Mouse (Mus musculus) adrenal gland, adult 2 months (tissue): ENCODE data around the gene Prkag1. TPM values are rescaled to one million over a fixed set of nuclear protein-coding genes. Genes with fewer than 3 reads are reported as not detected.

Experiments used
- DNase-seq: peaks from one replicate; pipeline ENCODE4 v3.0.0; 2021
- polyA plus RNA-seq: library from polyadenylated mRNA; depleted of rRNA; stranded (reverse); fragments of >200 nt; gene quantifications from 2 replicates; pipeline ENCODE4 v1.2.3, GENCODE M21; 2012
- total RNA-seq, 2 experiments: library from RNA; stranded (reverse); gene quantifications; 2 replicates each; pipeline ENCODE4 v1.2.3; 2021

The Prkag1 gene
- total and polyA plus RNA-seq, 3 experiments = 54.9 to 79.8 (median 77.1) TPM

DNA sequence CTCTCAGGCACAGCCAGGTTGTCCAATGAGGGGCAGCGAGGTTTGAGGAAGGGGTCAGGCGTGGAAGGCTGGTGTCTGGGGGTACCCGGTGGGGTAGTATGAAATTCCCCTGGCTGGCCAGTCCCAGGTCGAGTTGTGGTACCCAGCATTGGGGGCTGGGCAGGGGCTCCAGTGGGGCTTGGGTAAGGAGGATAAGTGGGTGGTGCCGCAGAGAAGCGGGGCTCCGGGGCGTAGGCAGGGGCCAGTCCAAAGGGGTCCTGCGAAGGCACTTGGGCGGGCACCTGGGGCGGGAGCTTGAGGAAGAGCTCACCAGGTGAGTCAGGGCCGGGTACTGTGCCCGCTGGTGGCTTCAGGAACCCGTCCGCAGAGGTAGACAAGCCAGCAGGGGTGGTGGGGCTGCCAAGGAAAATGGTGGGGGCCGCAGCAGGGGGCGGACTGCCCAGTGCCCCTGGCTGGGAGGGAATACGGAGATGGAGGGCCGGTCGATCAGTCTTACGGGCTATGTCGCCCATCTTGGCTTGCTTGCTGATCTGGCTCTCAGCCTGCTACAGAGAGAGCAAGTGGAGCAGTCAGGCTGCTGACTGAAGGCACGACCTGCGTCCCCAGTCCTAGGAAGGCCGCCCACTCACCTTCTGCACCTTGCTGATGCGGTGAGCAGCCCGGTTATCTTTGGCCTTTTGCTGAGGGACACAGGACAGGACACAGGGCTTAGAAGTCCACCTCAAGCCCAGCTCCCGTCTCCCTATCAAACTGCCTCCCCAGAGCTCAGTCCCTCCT, 22.0 kb upstream of the Prkag1 start:
- no peak for DNase-seq

DNA sequence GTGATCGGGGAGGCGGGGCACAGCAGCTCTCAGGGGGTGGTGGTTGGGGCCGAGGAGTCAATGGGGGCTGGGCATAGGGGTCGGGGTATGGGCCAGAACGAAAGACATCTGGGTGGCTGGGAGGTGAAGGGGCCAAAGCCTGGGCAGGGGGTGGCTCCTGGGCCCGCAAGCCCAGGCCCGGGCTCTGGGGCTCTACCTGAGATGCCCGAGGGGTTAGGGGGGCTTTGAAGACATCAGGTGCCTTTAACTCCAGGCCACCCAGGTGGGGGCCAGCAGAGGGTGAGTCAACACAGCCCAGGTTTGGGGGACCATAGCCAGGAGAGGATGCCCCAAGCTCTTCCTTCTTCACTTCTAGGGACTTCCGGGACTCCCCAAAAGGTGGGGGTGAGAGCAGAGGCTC, 21.4 kb upstream of the Prkag1 start:
- DNase-seq = no peak

DNA sequence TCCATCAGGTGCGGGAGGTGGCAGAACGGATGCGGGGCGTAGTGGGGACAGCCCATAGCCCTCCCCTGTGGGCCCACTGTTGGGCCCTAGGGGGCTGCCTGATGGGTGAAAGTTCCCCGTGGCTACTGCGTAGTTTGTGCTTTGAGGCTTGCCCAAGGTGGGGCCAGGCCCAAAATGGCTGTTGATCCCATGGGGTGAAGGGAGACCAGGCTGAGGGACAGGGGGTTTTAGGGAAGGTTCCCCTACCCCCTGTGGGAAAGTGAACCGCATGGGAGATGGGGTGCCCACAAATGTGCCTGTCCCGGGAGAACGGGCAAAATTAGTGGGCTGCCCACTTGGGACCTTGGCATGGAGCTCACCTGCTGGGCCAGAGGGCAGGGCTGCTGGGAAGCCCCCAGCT, 20.8 kb upstream of the Prkag1 start:
- no peak for DNase-seq

DNA sequence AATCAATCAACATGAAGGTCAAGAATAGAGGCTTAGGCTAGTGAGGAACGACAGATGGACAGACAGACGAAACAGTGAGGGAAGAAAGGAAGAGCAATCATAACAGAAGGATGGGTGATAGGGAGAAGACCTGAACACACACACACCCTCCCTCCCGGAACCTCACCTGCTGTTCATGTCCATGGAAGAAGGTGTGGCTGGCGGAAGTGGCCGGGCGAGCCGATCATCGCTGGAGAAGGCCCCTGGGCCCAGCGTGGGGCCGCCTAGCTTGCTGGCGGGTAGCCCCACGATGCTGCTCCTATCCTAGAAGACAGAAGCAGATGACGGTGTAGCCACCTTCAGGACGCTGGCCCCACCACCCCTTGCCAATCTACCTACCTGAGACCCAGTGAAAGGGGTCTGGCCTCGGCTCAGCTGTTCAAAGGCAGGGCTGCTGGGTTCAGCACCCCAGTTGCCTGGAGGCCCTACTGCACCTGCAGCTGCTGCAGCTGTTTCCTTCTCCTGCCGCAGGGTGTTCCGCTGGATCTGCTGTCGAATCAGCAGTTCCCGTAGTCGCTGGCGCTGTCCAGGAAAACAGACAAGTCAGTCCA, 20.0 kb upstream of the Prkag1 start:
- DNase-seq = no peak

DNA sequence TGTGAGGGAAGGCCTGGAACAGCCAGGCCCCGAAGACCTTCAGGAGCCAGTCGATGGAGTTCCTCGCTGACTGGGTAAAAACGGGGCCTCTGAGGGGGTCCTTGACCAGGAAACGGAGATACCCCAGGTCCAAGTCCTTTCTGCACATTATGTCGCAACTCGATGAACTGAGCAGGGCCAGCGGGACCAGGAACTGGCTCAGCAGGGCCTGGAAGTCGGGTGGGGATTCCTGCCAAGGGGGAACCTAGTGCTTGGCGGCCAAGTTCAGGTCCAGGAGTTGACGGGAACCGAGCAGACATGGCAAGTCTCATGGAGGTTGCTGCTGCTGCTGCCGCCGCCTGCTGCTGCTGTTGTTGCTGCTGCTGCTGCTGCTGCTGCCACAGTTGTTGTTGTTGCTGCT, 19.3 kb upstream of the Prkag1 start:
- DNase-seq = no peak

DNA sequence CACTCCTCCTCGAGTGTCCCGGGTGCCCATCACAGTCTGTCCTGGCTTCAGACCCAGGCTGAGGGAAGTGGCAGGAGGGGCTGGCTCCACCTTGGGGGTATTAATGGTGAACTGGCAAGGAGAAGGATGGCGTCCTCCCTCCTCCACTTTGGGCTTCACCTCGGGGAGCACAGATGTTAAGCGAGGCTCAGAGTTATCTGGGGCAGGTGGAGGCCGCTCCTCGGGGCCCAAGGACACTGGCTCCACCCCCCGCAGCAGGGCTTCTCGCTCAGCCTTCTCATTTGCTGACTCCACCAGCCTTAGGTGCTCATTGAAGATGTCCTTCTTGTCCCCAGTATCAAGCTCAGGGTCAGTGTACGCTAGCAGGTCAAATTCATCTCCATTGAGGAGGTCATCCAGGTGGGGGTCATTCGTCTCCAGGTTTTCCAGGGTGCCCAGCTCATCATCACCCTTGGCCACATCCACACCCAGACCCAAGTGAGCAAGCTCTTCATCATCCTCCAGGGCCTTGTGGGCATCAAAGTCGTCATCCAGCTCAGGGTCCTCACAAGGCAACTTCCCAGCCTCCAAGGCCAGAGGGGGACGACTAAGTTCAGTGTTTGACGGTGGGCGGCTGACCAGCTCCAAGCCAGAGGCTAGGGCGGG, 18.8 kb upstream of the Prkag1 start:
- peak; percentile 70 for DNase-seq

DNA sequence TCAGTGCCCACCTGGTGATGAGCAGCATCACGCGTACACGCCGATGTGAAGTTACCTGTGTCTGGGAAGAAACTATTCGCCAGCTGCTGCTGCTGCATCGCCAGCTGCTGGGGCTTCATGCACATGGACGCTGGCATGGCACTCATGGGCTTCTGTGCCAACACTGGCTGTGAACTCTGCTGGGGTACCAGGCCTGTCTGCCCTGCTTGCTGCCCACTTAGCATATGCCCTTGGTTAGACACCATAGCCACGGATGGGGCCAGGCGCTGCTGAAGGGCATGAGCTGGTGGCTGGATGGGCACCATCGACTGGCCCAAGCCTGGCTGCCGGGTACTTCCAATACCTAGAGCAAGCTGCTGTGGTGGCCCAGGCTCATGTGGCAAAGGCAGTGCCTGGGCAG, 17.8 kb upstream of the Prkag1 start:
- DNase-seq = no peak

DNA sequence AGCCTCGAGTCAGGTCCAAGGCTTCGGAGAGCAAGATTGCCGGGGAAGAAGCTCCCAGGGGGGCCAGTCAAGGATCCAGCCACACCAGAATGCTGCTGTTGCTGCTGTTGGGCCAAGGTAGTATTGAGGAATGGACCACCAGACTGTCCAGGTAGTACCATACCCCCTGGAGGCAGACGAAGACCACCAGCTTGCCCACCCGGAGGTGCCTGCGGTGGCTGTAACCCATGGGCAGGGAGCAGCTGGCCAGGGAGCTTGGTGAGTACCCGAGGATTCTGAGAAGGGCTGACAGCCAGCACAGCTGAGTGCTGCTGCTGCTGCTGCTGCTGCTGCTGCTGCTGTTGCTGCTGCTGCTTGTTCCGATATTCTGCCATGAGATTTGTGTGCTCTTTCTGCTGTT, 14.8 kb upstream of the Prkag1 start:
- no peak for DNase-seq

DNA sequence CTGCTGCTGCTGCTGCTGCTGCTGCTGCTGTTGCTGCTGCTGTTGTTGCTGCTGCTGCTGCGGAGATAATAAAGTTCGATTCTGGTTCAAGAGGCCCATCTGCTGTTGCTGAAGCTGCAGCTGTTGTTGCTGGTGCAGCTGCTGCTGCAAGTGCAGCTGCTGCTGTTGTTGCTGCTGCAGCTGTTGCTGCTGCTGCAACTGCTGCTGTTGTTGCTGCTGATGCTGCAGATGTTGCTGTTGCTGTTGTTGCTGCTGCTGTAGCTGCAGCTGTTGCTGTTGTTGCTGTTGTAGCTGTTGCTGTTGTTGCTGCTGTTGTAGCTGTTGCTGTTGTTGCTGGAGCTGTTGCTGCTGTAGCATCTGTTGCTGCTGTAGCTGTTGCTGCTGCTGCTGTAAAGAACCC, 13.8 kb upstream of the Prkag1 start:
- DNase-seq = no peak

DNA sequence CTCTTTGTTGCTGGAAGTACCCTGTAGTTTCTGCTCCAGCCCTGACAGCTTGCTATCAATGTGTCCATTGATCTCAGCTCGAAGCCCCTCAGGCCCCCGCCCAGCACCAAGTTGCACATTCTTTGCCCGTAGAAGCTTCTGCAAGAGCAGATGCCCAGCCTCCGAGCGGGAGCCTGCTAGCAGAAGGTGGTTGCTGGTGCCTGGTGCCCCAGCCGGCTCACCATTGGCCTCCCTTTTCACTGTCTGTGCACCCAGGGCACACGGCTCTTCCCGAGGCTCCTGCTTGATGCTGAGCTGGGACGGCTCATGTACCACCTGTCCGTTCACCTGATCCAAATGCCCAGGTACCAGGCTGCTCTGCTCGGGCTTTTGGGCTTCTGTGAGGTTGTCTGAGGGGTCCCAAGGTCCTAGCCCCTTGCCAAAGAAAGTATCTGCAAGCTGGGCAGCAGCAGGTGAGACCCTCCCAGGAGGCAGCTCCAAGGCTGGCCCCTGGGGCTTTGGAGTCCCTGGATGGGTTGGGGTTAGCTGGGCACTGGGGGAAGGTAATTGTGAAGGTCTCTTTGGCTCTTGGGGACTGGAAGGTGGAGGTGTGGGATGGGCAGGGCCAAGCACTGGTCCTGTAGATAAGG, 12.4 kb upstream of the Prkag1 start:
- no peak for DNase-seq

DNA sequence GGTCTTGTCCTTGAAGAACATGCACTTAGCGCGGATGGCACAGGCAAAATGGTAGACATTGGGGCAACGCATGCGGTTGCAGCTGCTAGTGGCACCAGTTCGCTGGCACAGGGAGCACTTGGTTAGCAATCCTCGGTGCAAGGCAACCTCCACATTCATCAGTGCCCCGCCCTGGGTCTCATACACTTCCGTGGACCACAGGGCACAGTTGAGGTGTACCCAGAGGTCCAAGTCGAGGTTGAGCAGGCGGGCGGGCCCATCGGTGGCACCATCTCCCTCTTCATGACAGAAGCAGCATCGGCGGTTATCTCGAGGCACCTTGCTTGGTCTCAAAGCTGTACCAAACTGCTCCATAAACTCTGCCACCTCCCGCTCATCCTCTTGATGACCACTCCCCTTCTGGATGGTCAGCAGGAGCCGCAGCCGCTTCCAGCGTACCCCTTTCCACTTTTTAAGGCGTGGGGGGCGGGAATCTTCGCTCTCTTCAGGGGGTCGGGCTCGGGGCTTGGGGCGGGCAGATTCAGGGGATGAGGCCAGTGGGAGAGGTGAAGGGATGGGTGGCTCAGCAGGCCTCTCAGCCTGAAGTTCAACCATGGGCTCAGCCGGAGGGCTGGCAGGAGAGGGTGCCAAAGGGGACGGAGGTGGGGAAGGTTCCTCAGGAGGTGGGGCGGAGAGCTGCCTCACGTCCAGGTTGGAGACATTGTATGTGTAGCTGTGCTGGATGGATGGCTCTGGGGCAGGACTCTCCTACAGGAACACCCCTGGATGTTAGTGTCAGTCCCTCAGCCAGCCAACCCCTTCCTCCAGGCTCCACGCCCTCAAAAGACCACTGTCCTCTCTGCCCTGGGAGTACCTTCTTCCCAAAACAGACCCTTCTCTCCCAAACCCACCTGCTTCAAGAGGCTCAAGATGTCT, 8.6 kb upstream of the Prkag1 start:
- DNase-seq = no peak

DNA sequence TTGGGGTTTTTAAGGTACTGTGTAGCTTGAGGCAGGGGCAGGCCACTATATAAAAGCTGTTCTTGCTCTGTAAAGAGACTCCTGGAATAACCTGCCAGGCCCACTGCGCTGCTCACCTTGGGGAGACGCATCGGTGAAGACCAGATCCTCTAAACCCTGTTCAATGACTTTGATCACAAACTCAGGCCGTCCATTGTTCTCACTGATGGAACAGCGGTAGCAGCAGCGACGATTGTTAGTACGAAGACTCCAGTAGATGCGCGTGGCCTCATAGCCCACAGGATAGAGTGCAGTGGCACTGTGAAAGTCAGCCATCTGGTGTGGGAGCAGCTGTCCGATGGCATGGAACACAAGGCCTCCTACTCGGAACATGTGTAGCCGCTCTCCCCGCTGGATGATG, 7.8 kb upstream of the Prkag1 start:
- DNase-seq = no peak

DNA sequence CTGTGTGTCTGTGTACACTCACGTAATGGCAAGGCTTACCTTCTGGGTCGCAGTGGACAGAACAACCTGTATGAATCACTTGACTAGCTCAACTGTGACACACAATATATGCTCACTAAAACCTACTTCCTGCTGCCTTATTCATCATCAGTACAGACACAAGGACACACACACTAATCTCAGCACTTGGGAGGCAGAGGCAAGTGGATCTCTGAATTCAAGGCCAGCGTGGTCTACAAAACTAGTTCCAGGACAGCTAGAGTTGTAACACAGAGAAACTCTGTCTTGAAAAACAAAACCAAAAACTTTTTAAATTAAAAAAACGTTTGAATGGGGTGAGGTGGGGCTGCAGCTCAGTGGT, 6.4 kb upstream of the Prkag1 start:
- DNase-seq = no peak

DNA sequence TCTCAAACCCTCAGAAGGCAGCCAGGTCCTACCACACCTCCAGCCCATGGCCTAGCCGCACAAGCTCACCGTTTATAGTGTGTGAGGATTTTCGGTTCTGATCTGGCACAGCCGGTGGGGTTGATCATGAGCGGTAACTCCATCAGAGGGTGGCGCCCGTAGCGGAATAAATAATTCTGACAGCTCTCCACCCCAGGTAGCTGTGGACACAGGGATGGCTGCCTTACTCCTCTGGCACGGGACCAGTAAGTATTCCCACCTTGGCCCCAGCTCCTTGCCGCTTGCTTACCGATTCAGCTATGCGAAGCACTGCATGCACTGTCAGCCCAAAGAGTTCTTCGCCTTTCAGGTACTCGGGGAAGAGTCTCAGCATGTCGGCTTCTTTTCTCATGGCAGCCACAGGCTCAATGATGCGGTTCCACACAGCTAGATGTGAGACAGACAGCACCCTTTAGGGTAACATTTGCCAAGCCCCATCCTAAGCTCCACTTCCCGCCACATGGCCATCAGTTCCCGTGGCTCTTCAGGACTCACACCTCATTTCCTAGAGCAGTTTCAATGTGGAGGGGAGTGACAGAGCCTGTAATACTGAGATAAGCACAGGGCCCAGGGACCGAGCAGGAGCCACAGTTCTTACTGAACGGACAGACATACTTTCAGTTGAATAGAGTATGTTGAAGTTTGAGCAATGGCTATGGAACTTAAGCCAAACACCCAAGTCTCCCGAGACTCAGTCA, 5.9 kb upstream of the Prkag1 start:
- DNase-seq = no peak

DNA sequence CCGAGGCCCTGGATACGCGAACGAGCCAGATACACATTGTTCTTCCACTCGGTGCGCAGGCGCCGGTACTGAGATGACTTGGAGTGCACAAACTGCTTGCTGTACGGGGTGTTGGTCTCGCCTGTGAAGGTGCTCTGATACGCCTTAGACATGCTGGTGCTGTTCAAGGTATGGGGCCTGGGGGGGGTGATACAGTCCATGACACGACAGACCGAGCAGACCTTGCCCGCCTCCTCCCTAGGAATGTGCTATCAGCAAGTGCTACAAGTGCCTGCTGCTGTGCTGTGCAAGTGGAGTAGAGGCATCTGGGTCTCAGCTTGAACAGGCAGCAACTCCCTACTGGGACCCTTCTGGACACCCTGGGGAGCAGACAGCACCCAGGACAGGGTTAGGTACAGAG, 4.0 kb upstream of the Prkag1 start:
- no peak for DNase-seq

DNA sequence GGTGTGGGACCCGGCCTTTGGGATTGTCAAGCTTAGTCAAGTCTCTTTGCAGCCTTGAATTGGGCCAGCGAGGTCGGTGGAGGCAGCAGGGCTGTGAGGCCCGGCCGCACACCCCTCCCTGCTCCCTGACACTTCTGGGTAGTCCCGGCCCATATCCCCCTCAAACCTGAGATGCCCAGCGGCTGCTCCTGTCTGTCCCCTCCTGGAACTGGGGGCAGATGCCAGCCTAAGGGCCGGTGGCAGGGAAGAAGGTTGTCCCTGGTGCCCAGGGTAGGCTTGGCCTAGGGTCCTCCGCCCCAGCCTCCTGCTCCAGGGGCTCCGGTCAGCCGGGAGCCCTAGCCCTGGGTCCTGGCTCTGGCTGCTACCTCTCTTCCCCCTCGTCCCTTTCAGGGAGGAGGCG, 2.7 kb upstream of the Prkag1 start:
- DNase-seq = no peak

DNA sequence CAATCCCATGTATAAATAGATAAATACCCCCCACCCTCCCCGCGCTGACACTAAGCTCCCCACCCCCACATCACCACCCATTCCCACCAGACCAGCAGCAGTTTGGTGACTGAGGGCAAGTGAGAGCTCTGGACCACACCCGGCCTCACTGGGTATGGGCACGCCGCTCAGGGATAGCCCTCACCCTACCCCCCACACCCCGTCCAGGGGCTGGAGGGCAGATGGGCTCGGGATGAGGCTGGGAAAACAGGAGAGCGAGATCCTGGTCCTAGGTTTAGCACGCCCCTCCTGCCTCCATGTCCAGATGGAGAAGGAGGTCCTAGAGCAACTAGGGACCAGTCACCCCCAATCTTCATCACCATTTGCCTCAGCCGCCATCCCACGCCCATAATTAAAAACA, 2.0 kb upstream of the Prkag1 start:
- no peak for DNase-seq

DNA sequence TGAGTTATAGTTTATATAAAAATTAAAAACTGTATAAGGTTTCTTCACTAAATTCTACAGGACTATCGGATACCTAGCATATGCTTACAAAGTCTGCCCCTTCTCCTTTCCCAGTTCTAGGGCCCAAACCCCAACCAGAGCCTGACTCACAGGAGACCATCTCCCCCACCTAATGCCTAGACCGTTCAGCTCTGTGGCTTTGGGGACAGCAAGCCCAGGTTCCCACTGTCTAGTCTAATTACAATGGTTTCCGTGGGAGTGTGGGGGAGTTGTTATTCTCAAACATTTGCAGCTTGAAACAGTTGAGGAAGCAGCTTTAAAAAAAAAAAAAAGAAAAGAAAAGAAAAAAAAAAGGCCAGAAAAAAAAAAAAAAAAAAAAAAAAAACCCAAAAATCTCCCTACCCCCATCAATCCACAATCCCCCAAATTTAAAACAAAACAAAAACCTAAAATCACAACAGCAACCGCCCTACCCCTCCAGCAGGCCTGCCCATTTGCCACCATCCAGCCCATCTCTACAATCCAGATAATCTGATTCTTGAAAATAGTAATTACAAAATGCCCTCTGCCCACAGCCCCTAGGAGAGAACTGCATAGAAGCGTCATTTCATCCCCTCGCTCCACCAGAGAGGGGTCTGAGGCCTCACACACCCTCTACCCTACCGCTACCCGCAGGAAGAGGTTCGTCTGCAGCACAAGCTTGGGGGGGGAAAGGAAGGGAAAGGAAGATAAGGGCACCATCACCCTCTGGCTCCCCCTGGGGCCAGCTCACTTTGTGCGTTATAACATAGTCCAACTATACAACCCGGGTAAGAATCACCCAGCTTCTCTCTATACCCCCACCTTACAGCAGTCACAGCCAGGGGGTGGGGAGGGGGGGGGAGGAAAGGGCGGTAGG, 1.1 kb upstream of the Prkag1 start:
- DNase-seq = no peak

DNA sequence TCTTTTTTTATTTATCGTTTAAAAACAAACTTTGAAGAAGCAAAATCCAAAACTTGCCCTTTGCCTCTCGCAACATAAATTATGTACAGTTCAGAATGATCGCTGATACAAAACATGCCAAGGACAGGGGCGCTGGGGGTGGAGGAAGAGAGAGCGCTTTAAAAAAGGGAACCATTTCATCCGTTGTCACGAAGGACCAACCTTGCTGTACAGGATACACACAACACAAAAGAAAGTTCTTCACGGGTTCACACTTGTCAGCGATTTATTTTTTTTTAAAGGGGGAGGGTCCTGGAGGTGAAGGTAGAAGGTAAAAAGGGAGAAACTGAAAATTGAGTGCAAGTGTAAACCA, 339 bp upstream of the Prkag1 start:
- DNase-seq = no peak

DNA sequence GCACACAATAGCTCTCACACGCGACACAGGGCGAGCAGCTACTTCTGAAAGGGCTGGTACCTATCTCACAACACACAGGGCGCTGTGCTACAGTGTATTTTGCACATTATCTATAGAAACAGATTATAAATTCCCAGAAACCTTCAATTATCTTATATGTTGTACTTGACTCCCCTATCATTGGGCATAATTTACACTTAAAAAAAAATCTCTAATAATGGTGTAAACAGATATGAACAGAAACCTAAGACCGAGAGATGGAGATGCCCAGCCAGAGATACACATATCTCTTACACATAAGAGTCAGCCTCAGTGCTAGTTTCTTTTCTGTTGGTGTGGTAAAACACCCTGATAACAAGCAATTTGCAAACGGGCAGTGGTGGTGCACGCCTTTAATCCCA, 3.7 kb downstream of the Prkag1 start:
- DNase-seq = no peak

DNA sequence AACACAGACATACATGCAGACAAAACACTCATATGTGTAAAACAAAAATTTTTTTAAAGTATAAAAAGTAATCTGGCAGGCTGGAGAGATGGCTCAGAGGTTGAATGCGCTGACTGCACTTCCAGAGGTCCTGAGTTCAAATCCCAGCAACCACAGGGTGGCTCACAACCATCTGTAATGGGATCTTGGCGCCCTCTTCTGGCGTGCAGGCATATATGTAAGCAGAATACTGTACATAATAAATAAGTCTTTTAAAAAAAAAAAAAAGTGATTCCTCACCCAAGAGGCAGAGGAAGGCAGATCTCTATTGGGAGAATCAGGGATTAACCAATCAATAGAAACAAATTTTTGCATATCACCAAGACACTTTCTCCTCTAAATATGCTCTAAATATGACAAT, 7.9 kb downstream of the Prkag1 start:
- DNase-seq = no peak
